In the genomic region with DNA sequence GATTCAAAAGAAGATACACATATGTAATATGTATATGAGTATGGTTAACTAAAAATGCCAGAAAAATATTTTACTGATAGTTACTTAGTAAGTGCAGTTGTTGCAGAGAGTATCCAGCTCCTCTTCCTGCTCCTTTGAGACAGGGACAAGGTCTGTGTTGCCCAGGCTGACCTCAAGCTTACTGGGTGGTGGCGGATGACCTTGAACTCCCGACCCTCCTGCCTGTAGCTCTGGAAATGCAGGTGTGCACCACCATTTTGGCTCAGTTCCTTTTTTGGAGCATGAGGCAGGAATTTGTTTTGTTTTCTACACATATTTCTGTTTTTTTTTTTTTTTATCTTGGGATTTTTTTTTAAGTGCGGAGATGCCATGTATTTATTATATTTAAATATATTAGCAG, we compare ENCODE assay signal across 18 mouse cellular contexts.
"Had no signal": no experiment of that assay in that cellular context is flagged by ENCODE, and none has a peak within 500 bp of the region (broad histone marks: within the 10 kb centered on the region; RNA-seq: fewer than 3 reads in every experiment).

No protein-coding gene starts in this region.

- ATAC-seq: liver, embryonic 12.5 days; midbrain, embryonic 15.5 days had no signal

- H3K4me2 ChIP-seq: kidney, embryonic 15.5 days; liver, embryonic 12.5 days; liver, embryonic 15.5 days; lung, embryonic 15.5 days; midbrain, embryonic 12.5 days; midbrain, embryonic 15.5 days; neural tube, embryonic 13.5 days; stomach, embryonic 15.5 days had no signal

- H3K4me1 ChIP-seq: kidney, embryonic 15.5 days; liver, embryonic 12.5 days; liver, embryonic 15.5 days; lung, embryonic 15.5 days; midbrain, embryonic 12.5 days; midbrain, embryonic 15.5 days; neural tube, embryonic 13.5 days; stomach, embryonic 15.5 days had no signal

- H3K9ac ChIP-seq: kidney, embryonic 15.5 days; liver, embryonic 12.5 days; liver, embryonic 15.5 days; lung, embryonic 15.5 days; midbrain, embryonic 12.5 days; midbrain, embryonic 15.5 days; neural tube, embryonic 13.5 days; stomach, embryonic 15.5 days had no signal

- H3K4me3 ChIP-seq: kidney, embryonic 15.5 days; liver, embryonic 12.5 days; liver, embryonic 15.5 days; lung, embryonic 15.5 days; midbrain, embryonic 12.5 days; midbrain, embryonic 15.5 days; myocyte; neural tube, embryonic 13.5 days; stomach, embryonic 15.5 days had no signal

- H3K9me3 ChIP-seq: kidney, embryonic 15.5 days; liver, embryonic 12.5 days; liver, embryonic 15.5 days; lung, embryonic 15.5 days; midbrain, embryonic 12.5 days; midbrain, embryonic 15.5 days; neural tube, embryonic 13.5 days; stomach, embryonic 15.5 days had no signal

- DNase-seq: kidney, adult 2 months; kidney, postnatal 10 days; lung, adult 18-20 months; lung, postnatal 14 days; lung, postnatal 4 days; retina, postnatal 1 day; right cerebral cortex, postnatal 25 days; spleen, adult 18-20 months; thymus, postnatal 25 days had no signal

- H3K27ac ChIP-seq: kidney, embryonic 15.5 days; liver, embryonic 12.5 days; liver, embryonic 15.5 days; lung, embryonic 15.5 days; midbrain, embryonic 12.5 days; midbrain, embryonic 15.5 days; neural tube, embryonic 13.5 days; stomach, embryonic 15.5 days had no signal

- H3K27me3 ChIP-seq: kidney, embryonic 15.5 days; liver, embryonic 12.5 days; liver, embryonic 15.5 days; lung, embryonic 15.5 days; midbrain, embryonic 12.5 days; midbrain, embryonic 15.5 days; neural tube, embryonic 13.5 days; stomach, embryonic 15.5 days had no signal
